Mouse (Mus musculus) forebrain, embryonic 16.5 days (tissue): Measurements from ENCODE around the gene Rag1. TPM values are rescaled to one million over a fixed set of nuclear protein-coding genes. Genes with fewer than 3 reads are reported as not detected.

ENCODE experiments used
- ATAC-seq: fragments of 200-750 bp; cut with Nextera tagmentation; 2 replicates; pipeline ENCODE4 v1.8.0; 2017; ENCODE audit warnings: mild to moderate bottlenecking, moderate library complexity
- H3K27ac ChIP-seq: fragments of 300-500 bp; sonication (generic); 2 replicates; pipeline ENCODE4 v1.5.1; 2014; ENCODE audit warnings: low read length, control low read depth
- H3K27me3 ChIP-seq: fragments of 300-500 bp; sonication (generic); replicated peaks from 2 replicates; pipeline ENCODE4 v1.6.1; 2014; ENCODE audit warnings: low read length; ENCODE audit not compliant: control insufficient read depth, insufficient read depth
- H3K36me3 ChIP-seq: fragments of 300-500 bp; sonication (generic); 2 replicates; pipeline ENCODE4 v1.6.1; 2014; ENCODE audit not compliant: control insufficient read depth, insufficient read depth
- H3K4me1 ChIP-seq: fragments of 300-500 bp; sonication (generic); replicated peaks from 2 replicates; pipeline ENCODE4 v1.6.1; 2014; ENCODE audit warnings: low read length; ENCODE audit not compliant: control insufficient read depth, insufficient read depth
- H3K4me2 ChIP-seq: fragments of 300-500 bp; sonication (generic); 2 replicates; pipeline ENCODE4 v1.6.1; 2014; ENCODE audit warnings: mild to moderate bottlenecking, low read length, control low read depth
- H3K4me3 ChIP-seq: fragments of 300-500 bp; sonication (generic); replicated peaks from 2 replicates; pipeline ENCODE4 v1.5.1; 2014; ENCODE audit warnings: mild to moderate bottlenecking, low read length, control low read depth
- H3K9ac ChIP-seq: fragments of 300-500 bp; sonication (generic); replicated peaks from 2 replicates; pipeline ENCODE4 v1.6.1; 2014; ENCODE audit warnings: low read depth, low read length, control low read depth
- H3K9me3 ChIP-seq: fragments of 300-500 bp; sonication (generic); 2 replicates; pipeline ENCODE4 v1.6.1; 2016; ENCODE audit warnings: low read length; ENCODE audit not compliant: control insufficient read depth
- WGBS: fragments of 180-500 bp; shearing (Covaris S2); extraction: QIAGEN DNeasy Blood & Tissue Kit; methylation state at CpG from one replicate; pipeline ENCODE4 v1.1.7; 2014; 5-methylcytosine and 5-hydroxymethylcytosine counted together
- polyA plus RNA-seq: library from polyadenylated mRNA; unstranded; fragments of >200 nt; fragmentation: Nextera tagmentation; extraction: Ambion mirVana; gene quantifications from 2 replicates; pipeline ENCODE4 v1.2.1, GENCODE M21; 2015

Rag1 gene
- polyA plus RNA-seq, 1 experiment from 2014 or later = 0.05 TPM

DNA sequence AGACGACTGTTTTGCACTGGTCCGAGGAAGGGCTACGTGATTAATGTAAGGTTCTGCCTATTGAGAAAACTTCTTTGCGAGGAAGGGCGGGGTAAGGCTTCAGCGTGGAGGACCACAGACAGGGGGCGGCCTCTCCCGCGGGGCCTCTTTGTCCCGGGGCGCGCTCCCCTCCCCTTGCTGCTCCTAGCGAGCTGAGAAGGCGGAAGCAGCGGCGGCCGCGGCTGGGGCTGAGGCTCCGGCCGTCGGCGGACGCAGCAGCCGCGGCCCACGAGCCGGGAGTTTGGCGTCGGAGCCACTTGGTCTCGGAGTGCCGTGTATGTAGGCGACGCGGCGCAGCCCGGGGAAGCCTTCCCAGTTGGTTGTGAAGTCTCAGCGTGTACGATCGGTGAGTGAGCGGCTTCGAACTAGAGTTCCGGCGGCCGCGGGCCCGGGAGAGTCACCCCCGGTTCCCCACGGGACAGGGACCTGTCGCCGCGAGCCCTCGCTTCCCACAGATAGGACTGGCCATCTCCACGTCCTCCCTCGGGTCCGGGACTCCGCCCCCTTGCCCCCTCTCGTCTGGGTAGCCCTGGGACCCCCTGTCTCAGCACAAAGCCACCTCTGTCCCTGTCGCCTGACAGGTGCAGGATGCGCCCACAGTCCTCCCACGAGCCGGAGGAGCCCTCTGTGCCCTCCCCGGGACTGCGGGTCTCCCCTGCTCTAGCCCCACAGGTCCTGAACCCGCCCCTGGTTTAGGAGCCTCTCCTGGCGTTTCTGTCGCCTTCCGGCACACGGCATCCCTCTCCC is 29.1 kb upstream of the Rag1 start, which contains the start of gene Traf6:
Gene Traf6, plus strand, starts transcription at position 194 of the 786 bp plus-strand sequence.
- peak within 1 kb of the TSS; percentile 78 for H3K4me2 ChIP-seq
- under 1% methylated on average over 67 of the region's 68 CpGs for WGBS
- ATAC-seq = peak; percentile 95

DNA sequence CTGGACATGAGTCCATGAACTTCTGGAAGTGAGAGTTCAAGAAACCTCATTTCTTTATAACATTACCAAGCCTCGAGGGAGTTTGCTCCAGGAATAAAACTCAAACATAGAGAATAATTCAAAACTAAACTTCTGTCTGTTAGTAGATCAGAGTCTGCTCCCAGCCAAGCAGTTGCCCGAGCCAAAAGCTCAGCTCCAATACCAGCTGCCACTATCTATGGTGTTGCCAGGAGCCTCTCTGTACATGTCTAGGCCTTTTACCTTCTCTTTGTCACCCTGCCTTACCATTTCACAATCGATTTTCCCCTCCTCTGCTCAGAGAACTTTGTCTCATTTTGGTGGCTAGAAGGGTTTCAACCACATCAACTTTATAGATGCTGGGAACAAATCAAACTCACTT is 24.2 kb upstream of the Rag1 start:
- Histone ChIP-seq H3K4me2 (no peak overlapping the region), H3K4me3 (no peak overlapping the region), H3K27ac (no peak overlapping the region), H3K9ac (no peak overlapping the region), H3K36me3 (no peaks in the 10 kb centered on the region), H3K9me3 (no peaks in the 10 kb centered on the region), H3K27me3 (no peaks in the 10 kb centered on the region; the same call in 1 of the 2 replicates), H3K4me1 (peaks cover 2% of the 10 kb centered on the region)
- 71% methylated on average over 3 of the region's 3 CpGs for WGBS
- ATAC-seq = no peak

More for the DNA sequence above, 29.1 kb upstream of the Rag1 start, which contains the start of gene Traf6:
- Histone ChIP-seq H3K4me1 (peaks cover 16% of the 10 kb centered on the region), H3K27ac (peak within 1 kb of the TSS; percentile 41; the same call in 1 of the 2 replicates), H3K36me3 (no peaks in the 10 kb centered on the region), H3K9me3 (no peaks in the 10 kb centered on the region), H3K9ac (peak within 1 kb of the TSS; percentile 92), H3K4me3 (peak within 1 kb of the TSS; percentile 80), H3K27me3 (no peaks in the 10 kb centered on the region; the same call in 1 of the 2 replicates)

DNA sequence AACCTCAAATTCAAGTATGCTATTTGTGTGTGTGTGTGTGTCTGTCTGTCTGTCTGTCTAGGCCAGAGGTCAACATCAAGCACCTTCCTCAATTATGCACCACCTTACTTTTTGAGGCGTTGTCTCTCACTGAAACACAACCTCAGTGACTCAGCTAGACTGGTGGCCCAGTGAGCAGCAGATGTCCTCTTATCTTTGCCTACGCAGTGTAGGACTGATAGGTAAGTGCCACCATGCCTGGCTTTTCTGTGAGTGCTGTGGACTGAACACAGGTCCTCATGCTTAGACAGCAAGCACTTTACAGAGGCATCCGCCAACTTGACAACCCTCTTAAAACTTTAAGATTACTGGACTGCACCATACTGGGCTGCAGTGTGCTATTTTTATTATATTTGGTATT is 19.4 kb upstream of the Rag1 start:
- H3K27ac ChIP-seq = no peak overlapping the region
- no peak overlapping the region for H3K4me3 ChIP-seq
- no peak for ATAC-seq
- 0 out of 2 replicates have a peak, but pooled peaks cover 5% of the 10 kb centered on the region for H3K4me1 ChIP-seq
- H3K9me3 ChIP-seq = no peaks in the 10 kb centered on the region
- no peaks in the 10 kb centered on the region for H3K27me3 ChIP-seq
- no peaks in the 10 kb centered on the region for H3K36me3 ChIP-seq
- 92% methylated on average over 3 of the region's 3 CpGs for WGBS
- no peak overlapping the region for H3K9ac ChIP-seq
- no peak overlapping the region for H3K4me2 ChIP-seq

DNA sequence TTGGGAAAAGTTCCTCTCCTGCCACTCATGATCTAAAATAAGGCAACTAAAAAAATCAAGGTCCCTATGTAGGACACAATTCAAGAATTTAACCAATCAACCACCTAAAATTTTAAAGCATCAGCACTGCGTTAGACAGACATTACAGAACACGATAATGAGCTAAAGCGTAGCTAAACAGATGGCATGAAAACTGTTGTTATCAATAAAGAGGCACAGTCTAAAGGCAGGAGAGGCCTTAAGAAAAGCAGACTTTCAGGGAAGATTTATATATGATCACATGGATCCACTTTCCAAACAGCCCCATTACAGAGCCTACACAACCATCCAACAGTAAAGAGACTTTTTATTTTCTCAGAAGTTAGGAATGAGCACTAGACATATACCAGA is 16.4 kb upstream of the Rag1 start:
- peaks cover 2% of the 10 kb centered on the region; the same call in 1 of the 2 replicates for H3K27me3 ChIP-seq
- no peak overlapping the region for H3K9ac ChIP-seq
- H3K27ac ChIP-seq = no peak overlapping the region
- no peak overlapping the region for H3K4me3 ChIP-seq
- 55% methylated on average over 3 of the region's 3 CpGs for WGBS
- 0 out of 2 replicates have a peak, but pooled peaks cover 5% of the 10 kb centered on the region for H3K4me1 ChIP-seq
- ATAC-seq = peak; percentile 81
- no peaks in the 10 kb centered on the region for H3K9me3 ChIP-seq
- H3K4me2 ChIP-seq = no peak overlapping the region
- H3K36me3 ChIP-seq = no peaks in the 10 kb centered on the region

DNA sequence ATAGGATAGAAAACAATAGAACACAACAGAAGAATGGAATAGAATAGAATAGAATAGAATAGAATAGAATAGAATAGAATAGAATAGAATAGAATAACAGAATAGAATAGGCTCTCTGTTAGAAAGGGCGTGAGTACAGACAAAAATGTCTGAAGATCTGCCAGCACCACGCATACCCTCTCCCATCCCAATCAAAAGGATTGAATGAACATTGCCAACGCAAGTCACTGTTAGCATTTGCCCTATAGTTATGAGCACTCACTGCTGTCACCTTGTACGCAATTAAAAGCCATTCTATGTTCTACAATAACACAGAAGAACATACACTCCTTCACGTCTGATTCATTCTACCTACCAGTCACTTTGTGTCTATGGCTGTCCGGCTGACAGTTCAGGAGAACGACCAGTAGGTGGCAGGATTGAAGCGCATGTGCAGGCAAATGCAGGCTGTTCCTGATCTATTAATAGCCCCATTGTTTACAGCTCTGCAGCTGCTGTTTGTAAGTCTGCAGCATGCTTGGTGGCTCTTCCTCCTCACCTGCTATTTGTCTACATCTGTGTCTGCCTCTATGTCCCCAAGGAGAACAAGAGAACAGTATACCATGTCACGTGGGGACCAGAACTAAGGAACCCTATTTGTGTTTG is 15.9 kb upstream of the Rag1 start:
- Histone ChIP-seq H3K27me3 (peaks cover 2% of the 10 kb centered on the region; the same call in 1 of the 2 replicates), H3K4me1 (0 out of 2 replicates have a peak, but pooled peaks cover 5% of the 10 kb centered on the region), H3K4me3 (no peak overlapping the region), H3K36me3 (no peaks in the 10 kb centered on the region), H3K4me2 (no peak overlapping the region), H3K9ac (no peak overlapping the region), H3K9me3 (no peaks in the 10 kb centered on the region), H3K27ac (no peak overlapping the region)
- 15% methylated on average over 9 of the region's 9 CpGs for WGBS
- ATAC-seq = peak; percentile 86

DNA sequence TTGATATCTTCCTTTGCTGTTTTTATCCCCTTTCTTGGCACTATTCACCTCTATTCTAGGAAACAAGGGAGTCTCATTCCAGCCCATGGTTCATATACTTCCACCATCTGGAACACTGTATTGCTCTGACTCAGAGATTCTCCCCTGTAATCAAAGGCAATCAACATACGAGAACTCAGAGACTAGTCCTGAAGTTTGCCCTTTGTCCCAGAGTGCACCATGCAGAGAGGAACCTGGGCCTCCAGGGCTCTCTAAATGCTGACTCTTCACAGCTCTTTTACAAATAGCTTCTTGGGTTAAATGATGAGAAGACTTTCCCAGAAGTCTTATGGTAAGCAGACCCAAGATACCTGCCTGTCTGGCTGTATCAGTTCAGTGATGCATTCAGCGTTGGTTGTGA is 11.2 kb upstream of the Rag1 start:
- 73% methylated on average over 2 of the region's 2 CpGs for WGBS
- H3K9ac ChIP-seq = no peak overlapping the region
- ATAC-seq = no peak
- H3K27me3 ChIP-seq = peaks cover 2% of the 10 kb centered on the region; the same call in 1 of the 2 replicates
- H3K27ac ChIP-seq = no peak overlapping the region
- H3K4me3 ChIP-seq = no peak overlapping the region
- no peak overlapping the region for H3K4me2 ChIP-seq
- H3K36me3 ChIP-seq = no peaks in the 10 kb centered on the region
- H3K4me1 ChIP-seq = 0 out of 2 replicates have a peak, but pooled peaks cover 3% of the 10 kb centered on the region
- no peaks in the 10 kb centered on the region for H3K9me3 ChIP-seq

DNA sequence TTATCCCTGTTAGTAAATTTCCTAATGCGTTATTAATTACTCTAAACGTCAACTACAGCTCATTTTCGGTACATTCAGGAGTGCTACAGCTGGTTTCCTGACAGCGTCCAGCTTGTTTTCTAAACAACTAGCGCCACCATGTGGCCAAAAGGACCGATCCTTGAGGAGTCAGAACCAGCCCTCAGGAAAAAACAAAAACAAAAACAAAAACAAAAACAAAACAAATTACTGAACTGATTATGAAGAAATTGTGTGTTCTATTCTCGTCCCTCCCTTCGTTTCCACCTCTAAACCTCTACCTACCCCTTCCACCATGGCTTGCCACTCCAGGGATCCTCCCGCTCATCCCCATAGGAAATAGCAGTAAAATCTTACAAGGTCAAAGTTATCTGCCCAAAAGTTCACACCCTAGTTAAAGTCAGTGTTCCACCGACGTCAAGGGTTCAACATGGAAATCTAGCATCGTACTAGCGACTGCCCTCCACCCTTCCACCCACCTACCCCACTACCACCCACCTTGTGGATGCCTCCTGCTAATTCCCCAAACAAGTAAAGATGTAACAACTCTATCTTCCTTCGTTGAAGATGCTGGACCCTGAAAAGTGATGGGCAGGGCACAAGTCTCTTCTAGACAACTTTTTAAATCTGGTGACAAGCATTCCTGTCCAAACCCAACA is 3.8 kb upstream of the Rag1 start:
- H3K27me3 ChIP-seq = peaks cover 5% of the 10 kb centered on the region; the same call in 1 of the 2 replicates
- 18% methylated on average over 14 of the region's 14 CpGs for WGBS
- H3K4me1 ChIP-seq = peaks cover 6% of the 10 kb centered on the region; the same call in 1 of the 2 replicates
- H3K4me2 ChIP-seq = peak overlapping the region; percentile 60
- no peaks in the 10 kb centered on the region for H3K9me3 ChIP-seq
- no peaks in the 10 kb centered on the region for H3K36me3 ChIP-seq
- peak; percentile 87 for ATAC-seq
- H3K4me3 ChIP-seq = peak overlapping the region; percentile 33
- peak overlapping the region; percentile 40 for H3K9ac ChIP-seq
- H3K27ac ChIP-seq = no peak overlapping the region

DNA sequence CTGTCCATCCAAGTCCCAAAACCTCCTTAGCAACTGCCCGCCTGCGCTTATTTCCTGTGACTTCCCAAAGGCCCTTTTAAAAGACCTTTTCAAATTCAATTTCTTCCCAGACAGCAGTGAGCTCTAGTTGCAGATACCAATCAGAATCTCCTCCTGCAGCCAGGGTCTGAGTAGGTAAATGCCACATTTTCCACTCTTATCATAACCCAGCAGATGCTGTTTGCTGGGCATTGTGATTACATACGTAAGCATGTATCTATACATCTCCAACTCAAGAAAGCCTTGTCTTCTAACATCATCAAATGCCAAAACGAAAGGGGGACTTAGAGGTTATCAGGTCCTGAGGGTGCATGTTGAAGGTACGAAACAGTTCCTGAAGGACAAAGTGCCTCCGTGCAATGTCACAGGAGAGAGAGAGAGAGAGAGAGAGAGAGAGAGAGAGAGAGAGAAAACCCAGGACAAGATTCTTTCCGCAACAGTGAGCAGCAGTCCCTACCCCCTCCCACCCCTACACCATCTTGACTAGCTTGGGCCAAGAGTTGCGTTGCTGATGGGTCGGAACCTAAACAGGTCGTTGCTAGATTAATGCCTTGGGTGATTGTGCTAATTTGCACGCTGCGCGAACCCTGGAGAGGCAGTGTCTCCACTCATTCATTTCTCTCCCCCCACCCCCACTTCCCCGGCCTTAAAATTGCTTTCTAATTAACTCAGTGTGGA is 3.1 kb upstream of the Rag1 start:
- peak overlapping the region; percentile 33 for H3K4me3 ChIP-seq
- no peak overlapping the region for H3K27ac ChIP-seq
- WGBS = 29% methylated on average over 14 of the region's 14 CpGs
- peak overlapping the region; percentile 60 for H3K4me2 ChIP-seq
- peaks cover 6% of the 10 kb centered on the region; the same call in 1 of the 2 replicates for H3K4me1 ChIP-seq
- no peaks in the 10 kb centered on the region for H3K9me3 ChIP-seq
- peak; percentile 73 for ATAC-seq
- H3K36me3 ChIP-seq = no peaks in the 10 kb centered on the region
- peaks cover 5% of the 10 kb centered on the region; the same call in 1 of the 2 replicates for H3K27me3 ChIP-seq
- peak overlapping the region; percentile 40 for H3K9ac ChIP-seq
